ENCODE assay signal across 28 mouse cellular contexts in the genomic region with DNA sequence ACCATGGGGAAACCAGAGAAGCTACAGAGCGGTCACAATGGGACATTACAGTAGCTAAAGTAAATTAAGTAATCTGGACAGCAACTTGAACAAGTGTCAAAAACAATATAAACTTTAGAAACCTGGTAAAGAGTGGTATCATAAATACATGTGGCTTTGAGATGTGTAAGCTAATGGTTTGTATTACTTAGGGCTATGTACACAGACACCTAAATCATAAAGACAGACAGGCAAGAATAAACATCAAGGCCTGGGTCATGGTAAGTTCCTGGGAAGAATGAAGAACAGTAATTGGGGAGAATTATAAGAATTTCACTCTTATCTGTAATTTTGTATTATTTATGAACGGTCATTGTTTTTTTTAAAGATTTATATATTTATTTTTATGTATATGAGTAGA.
"Had no signal": no experiment of that assay in that cellular context is flagged by ENCODE, and none has a peak within 500 bp of the region (broad histone marks: within the 10 kb centered on the region; RNA-seq: fewer than 3 reads in every experiment).

No protein-coding gene starts in this region.

- H3K9me3 ChIP-seq: embryonic facial prominence, embryonic 10.5 days; embryonic facial prominence, embryonic 12.5 days; embryonic facial prominence, embryonic 13.5 days; embryonic facial prominence, embryonic 15.5 days; forebrain, embryonic 10.5 days; forebrain, embryonic 12.5 days; forebrain, embryonic 13.5 days; forebrain, embryonic 15.5 days had no signal

- ATAC-seq: forebrain, embryonic 13.5 days; forebrain, embryonic 14.5 days; forebrain, embryonic 15.5 days; forebrain, embryonic 16.5 days; forebrain, postnatal 0 days had no signal

- H3K9ac ChIP-seq: embryonic facial prominence, embryonic 12.5 days; embryonic facial prominence, embryonic 13.5 days; embryonic facial prominence, embryonic 15.5 days; forebrain, embryonic 12.5 days; forebrain, embryonic 13.5 days; forebrain, embryonic 15.5 days; forebrain, postnatal 0 days had no signal

- H3K27ac ChIP-seq: embryonic facial prominence, embryonic 10.5 days; embryonic facial prominence, embryonic 12.5 days; embryonic facial prominence, embryonic 13.5 days; embryonic facial prominence, embryonic 15.5 days; forebrain, embryonic 10.5 days; forebrain, embryonic 12.5 days; forebrain, embryonic 13.5 days; forebrain, embryonic 15.5 days; gastrocnemius, adult 2 months; heart, adult 2 months had no signal

- H3K27me3 ChIP-seq: embryonic facial prominence, embryonic 12.5 days; embryonic facial prominence, embryonic 13.5 days; embryonic facial prominence, embryonic 15.5 days; forebrain, embryonic 12.5 days; forebrain, embryonic 13.5 days; forebrain, embryonic 15.5 days had no signal

- H3K4me2 ChIP-seq: embryonic facial prominence, embryonic 12.5 days; embryonic facial prominence, embryonic 13.5 days; embryonic facial prominence, embryonic 15.5 days; forebrain, embryonic 12.5 days; forebrain, embryonic 13.5 days; forebrain, embryonic 15.5 days had no signal

- DNase-seq: cerebellum, adult 2 months; cerebellum, adult 8-10 months; cerebellum, adult 9-10 months; cerebellum, adult 9-11 months; cerebellum, postnatal 10 days; cerebellum, postnatal 14 days; cerebellum, postnatal 25 days; cerebellum, postnatal 36 days; embryo, embryonic 11 days; forebrain, postnatal 0 days; gastrocnemius, adult 2 months; gastrocnemius, postnatal 10 days; gastrocnemius, postnatal 14 days; gastrocnemius, postnatal 25 days; gastrocnemius, postnatal 36 days; heart, adult 18-20 months; heart, adult 2 months had no signal

- H3K4me1 ChIP-seq: embryonic facial prominence, embryonic 10.5 days; embryonic facial prominence, embryonic 12.5 days; embryonic facial prominence, embryonic 13.5 days; embryonic facial prominence, embryonic 15.5 days; forebrain, embryonic 10.5 days; forebrain, embryonic 12.5 days; forebrain, embryonic 13.5 days; forebrain, embryonic 15.5 days had no signal

- H3K4me3 ChIP-seq: embryonic facial prominence, embryonic 10.5 days; embryonic facial prominence, embryonic 12.5 days; embryonic facial prominence, embryonic 13.5 days; embryonic facial prominence, embryonic 15.5 days; erythroblast, embryonic 14.5 days; forebrain, embryonic 10.5 days; forebrain, embryonic 12.5 days; forebrain, embryonic 13.5 days; forebrain, embryonic 15.5 days; gastrocnemius, adult 2 months; heart, adult 2 months had no signal
